Mouse (Mus musculus): ENCODE measurements at regions not wholly inside any gene's neighbourhood (a gene's known extent, or its start where the extent isn't known, plus 50 kb on each side); places are given as distances from the start of the nearest gene placed in this dataset.
"Not testable (repeated sequence)": the region's sequence is repeated elsewhere in the genome, so short reads cannot be mapped to it uniquely, and the experiment has no call there.

- 92% methylated on average over 2 of the region's 2 CpGs for WGBS
- Histone ChIP-seq H3K27me3 (ENCODE audit: control insufficient read depth, insufficient read depth, low read length) (no peaks in the 10 kb centered on the region), H3K4me2 (ENCODE audit: low read length) (no peak overlapping the region), H3K9ac (ENCODE audit: low read length) (no peak overlapping the region), H3K9me3 (ENCODE audit: control insufficient read depth, low read length) (0 out of 2 replicates have a peak, but pooled peaks cover 4% of the 10 kb centered on the region), H3K4me3 (ENCODE audit: control insufficient read depth in 1 of 2, insufficient read depth in 1 of 2, low read depth in 1 of 2, low read length in 2 of 2) (no peak overlapping the region), H3K36me3 (ENCODE audit: control insufficient read depth, insufficient read depth, low read length) (no peaks in the 10 kb centered on the region), H3K27ac (replicated peaks in 1 of 2; ENCODE audit: control insufficient read depth in 1 of 2, insufficient read depth in 1 of 2, low read depth in 2 of 2, low read length in 2 of 2) (no peak overlapping the region), H3K4me1 (ENCODE audit: control insufficient read depth in 2 of 2, insufficient read depth in 2 of 2, low read length in 2 of 2) (no peaks in the 10 kb centered on the region)
- no peak for ATAC-seq (ENCODE audit: insufficient number of reproducible peaks, insufficient read depth, low FRiP score, low read depth)
These were observed 1039.3 kb downstream of the Adgrl3 start for GRCm38 (mm10) chr5:82059108-82059838.

DNA sequence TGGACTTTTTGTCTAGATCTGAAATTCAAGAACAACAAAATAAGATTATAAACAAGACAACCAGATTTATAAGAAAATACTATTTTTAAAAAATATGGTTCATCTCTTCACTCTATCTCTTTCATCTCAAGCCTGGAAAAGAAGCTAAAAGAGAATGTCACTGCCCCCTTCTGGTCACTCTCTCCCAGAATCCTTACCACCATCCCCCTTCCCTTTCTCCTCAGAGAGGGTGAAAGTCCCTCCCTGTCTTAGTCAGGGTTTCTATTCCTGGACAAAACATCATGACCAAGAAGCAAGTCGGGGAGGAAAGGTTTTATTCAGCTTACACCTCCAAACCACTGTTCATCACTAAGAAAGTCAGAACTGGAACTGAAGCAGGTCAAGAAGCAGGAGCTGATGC is 1040.7 kb downstream of the Adgrl3 start:
- Histone ChIP-seq H3K36me3 (ENCODE audit: control insufficient read depth, insufficient read depth, low read length) (no peaks in the 10 kb centered on the region), H3K4me3 (ENCODE audit: control insufficient read depth in 1 of 2, insufficient read depth in 1 of 2, low read depth in 1 of 2, low read length in 2 of 2) (no peak overlapping the region), H3K9ac (ENCODE audit: low read length) (no peak overlapping the region), H3K4me2 (ENCODE audit: low read length) (no peak overlapping the region), H3K27me3 (ENCODE audit: control insufficient read depth, insufficient read depth, low read length) (no peaks in the 10 kb centered on the region), H3K9me3 (ENCODE audit: control insufficient read depth, low read length) (0 out of 2 replicates have a peak, but pooled peaks cover 4% of the 10 kb centered on the region), H3K4me1 (ENCODE audit: control insufficient read depth in 2 of 2, insufficient read depth in 2 of 2, low read length in 2 of 2) (no peaks in the 10 kb centered on the region), H3K27ac (replicated peaks in 1 of 2; ENCODE audit: control insufficient read depth in 1 of 2, insufficient read depth in 1 of 2, low read depth in 2 of 2, low read length in 2 of 2) (no peak overlapping the region)
- WGBS, result 29% methylated on average over 1 of the region's 1 CpGs
- ATAC-seq (ENCODE audit: insufficient number of reproducible peaks, insufficient read depth, low FRiP score, low read depth), result no peak

- H3K4me3 ChIP-seq (ENCODE audit: control insufficient read depth in 1 of 2, insufficient read depth in 1 of 2, low read depth in 1 of 2, low read length in 2 of 2); ATAC-seq (ENCODE audit: insufficient number of reproducible peaks, insufficient read depth, low FRiP score, low read depth); H3K36me3 ChIP-seq (ENCODE audit: control insufficient read depth, insufficient read depth, low read length); H3K27me3 ChIP-seq (ENCODE audit: control insufficient read depth, insufficient read depth, low read length); H3K4me2 ChIP-seq (ENCODE audit: low read length); H3K9me3 ChIP-seq (ENCODE audit: control insufficient read depth, low read length); H3K9ac ChIP-seq (ENCODE audit: low read length); H3K4me1 ChIP-seq (ENCODE audit: control insufficient read depth in 2 of 2, insufficient read depth in 2 of 2, low read length in 2 of 2); H3K27ac ChIP-seq (replicated peaks in 1 of 2; ENCODE audit: control insufficient read depth in 1 of 2, insufficient read depth in 1 of 2, low read depth in 2 of 2, low read length in 2 of 2): not testable (repeated sequence)
- WGBS, result 77% methylated on average over 13 of the region's 13 CpGs
These were observed 1049.3 kb downstream of the Adgrl3 start for GRCm38 (mm10) chr5:82069221-82069620.

DNA sequence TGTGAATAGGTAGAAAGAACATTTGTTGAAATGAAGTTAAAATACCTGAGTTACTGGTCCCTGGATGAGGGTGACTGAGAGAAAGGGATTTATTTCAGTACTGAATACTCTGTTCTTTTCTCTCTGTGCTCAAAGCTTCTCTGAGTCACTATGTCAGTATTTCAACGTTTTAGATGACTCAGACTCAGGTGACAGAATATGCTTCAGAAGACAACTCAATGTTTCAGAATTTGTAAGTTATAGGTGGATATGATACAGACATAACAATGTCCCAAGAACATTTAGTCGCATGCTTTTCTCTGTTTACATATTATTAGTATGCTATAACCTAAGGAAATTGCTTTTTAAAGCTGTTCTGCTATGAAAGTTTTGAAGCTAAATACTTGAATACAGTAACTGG is 1069.5 kb downstream of the Adgrl3 start:
- Histone ChIP-seq H3K27me3 (ENCODE audit: control insufficient read depth, insufficient read depth, low read length) (no peaks in the 10 kb centered on the region), H3K4me2 (ENCODE audit: low read length) (no peak overlapping the region), H3K4me3 (ENCODE audit: control insufficient read depth in 1 of 2, insufficient read depth in 1 of 2, low read depth in 1 of 2, low read length in 2 of 2) (no peak overlapping the region), H3K9ac (ENCODE audit: low read length) (no peak overlapping the region), H3K36me3 (ENCODE audit: control insufficient read depth, insufficient read depth, low read length) (no peaks in the 10 kb centered on the region), H3K4me1 (ENCODE audit: control insufficient read depth in 2 of 2, insufficient read depth in 2 of 2, low read length in 2 of 2) (no peaks in the 10 kb centered on the region), H3K27ac (replicated peaks in 1 of 2; ENCODE audit: control insufficient read depth in 1 of 2, insufficient read depth in 1 of 2, low read depth in 2 of 2, low read length in 2 of 2) (no peak overlapping the region), H3K9me3 (ENCODE audit: control insufficient read depth, low read length) (no peaks in the 10 kb centered on the region)
- no peak for ATAC-seq (ENCODE audit: insufficient number of reproducible peaks, insufficient read depth, low FRiP score, low read depth)
- 64% methylated on average over 2 of the region's 2 CpGs for WGBS

GRCm38 (mm10) chr5:82103056-82103807 is 1083.3 kb downstream of the Adgrl3 start:
- WGBS, result 79% methylated on average over 6 of the region's 6 CpGs
- no peaks in the 10 kb centered on the region for H3K36me3 ChIP-seq (ENCODE audit: control insufficient read depth, insufficient read depth, low read length)
- H3K9ac ChIP-seq (ENCODE audit: low read length), result no peak overlapping the region
- H3K27me3 ChIP-seq (ENCODE audit: control insufficient read depth, insufficient read depth, low read length), result no peaks in the 10 kb centered on the region
- no peak overlapping the region for H3K4me3 ChIP-seq (ENCODE audit: control insufficient read depth in 1 of 2, insufficient read depth in 1 of 2, low read depth in 1 of 2, low read length in 2 of 2)
- H3K9me3 ChIP-seq (ENCODE audit: control insufficient read depth, low read length), result no peaks in the 10 kb centered on the region
- no peaks in the 10 kb centered on the region for H3K4me1 ChIP-seq (ENCODE audit: control insufficient read depth in 2 of 2, insufficient read depth in 2 of 2, low read length in 2 of 2)
- H3K4me2 ChIP-seq (ENCODE audit: low read length), result no peak overlapping the region
- ATAC-seq (ENCODE audit: insufficient number of reproducible peaks, insufficient read depth, low FRiP score, low read depth), result no peak
- H3K27ac ChIP-seq (replicated peaks in 1 of 2; ENCODE audit: control insufficient read depth in 1 of 2, insufficient read depth in 1 of 2, low read depth in 2 of 2, low read length in 2 of 2), result no peak overlapping the region

DNA sequence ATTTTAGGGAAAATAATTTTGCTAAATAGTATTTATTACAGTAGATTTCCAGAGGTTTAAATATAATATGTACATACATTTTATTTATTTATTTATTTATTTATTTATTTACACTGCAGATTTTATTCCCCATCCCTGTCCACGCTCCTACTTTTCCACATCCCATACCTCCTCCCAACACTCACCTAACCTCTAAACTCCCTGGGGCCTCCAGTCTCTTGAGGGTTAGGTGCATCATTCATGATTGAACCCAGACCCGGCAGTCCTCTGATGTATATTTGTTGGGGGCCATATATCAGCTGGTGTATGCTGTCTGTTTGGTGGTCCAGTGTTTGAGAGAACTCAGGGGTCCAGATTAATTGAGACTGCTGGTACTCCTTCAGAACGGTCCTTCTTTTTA is 1083.9 kb downstream of the Adgrl3 start:
- Histone ChIP-seq H3K9me3 (ENCODE audit: control insufficient read depth, low read length) (no peaks in the 10 kb centered on the region), H3K27ac (replicated peaks in 1 of 2; ENCODE audit: control insufficient read depth in 1 of 2, insufficient read depth in 1 of 2, low read depth in 2 of 2, low read length in 2 of 2) (no peak overlapping the region), H3K36me3 (ENCODE audit: control insufficient read depth, insufficient read depth, low read length) (no peaks in the 10 kb centered on the region), H3K4me1 (ENCODE audit: control insufficient read depth in 2 of 2, insufficient read depth in 2 of 2, low read length in 2 of 2) (no peaks in the 10 kb centered on the region), H3K27me3 (ENCODE audit: control insufficient read depth, insufficient read depth, low read length) (no peaks in the 10 kb centered on the region), H3K4me2 (ENCODE audit: low read length) (no peak overlapping the region), H3K9ac (ENCODE audit: low read length) (no peak overlapping the region), H3K4me3 (ENCODE audit: control insufficient read depth in 1 of 2, insufficient read depth in 1 of 2, low read depth in 1 of 2, low read length in 2 of 2) (no peak overlapping the region)
- 90% methylated on average over 3 of the region's 3 CpGs for WGBS
- ATAC-seq (ENCODE audit: insufficient number of reproducible peaks, insufficient read depth, low FRiP score, low read depth), result no peak

GRCm38 (mm10) chr5:82125921-82126459 is 1106.1 kb downstream of the Adgrl3 start:
- H3K27ac ChIP-seq (replicated peaks in 1 of 2; ENCODE audit: control insufficient read depth in 1 of 2, insufficient read depth in 1 of 2, low read depth in 2 of 2, low read length in 2 of 2), result no peak overlapping the region
- WGBS, result 44% methylated on average over 2 of the region's 2 CpGs
- no peak for ATAC-seq (ENCODE audit: insufficient number of reproducible peaks, insufficient read depth, low FRiP score, low read depth)
- H3K4me3 ChIP-seq (ENCODE audit: control insufficient read depth in 1 of 2, insufficient read depth in 1 of 2, low read depth in 1 of 2, low read length in 2 of 2), result no peak overlapping the region
- H3K4me2 ChIP-seq (ENCODE audit: low read length), result no peak overlapping the region
- H3K27me3 ChIP-seq (ENCODE audit: control insufficient read depth, insufficient read depth, low read length), result no peaks in the 10 kb centered on the region
- H3K4me1 ChIP-seq (ENCODE audit: control insufficient read depth in 2 of 2, insufficient read depth in 2 of 2, low read length in 2 of 2), result no peaks in the 10 kb centered on the region
- H3K9ac ChIP-seq (ENCODE audit: low read length), result no peak overlapping the region
- no peaks in the 10 kb centered on the region for H3K9me3 ChIP-seq (ENCODE audit: control insufficient read depth, low read length)
- H3K36me3 ChIP-seq (ENCODE audit: control insufficient read depth, insufficient read depth, low read length), result no peaks in the 10 kb centered on the region

All from heart, embryonic 14.5 days (tissue).